Mouse (Mus musculus) embryo, embryonic 10.5 days (tissue): Measurements from ENCODE around the gene Ttc41.
"Not testable (repeated sequence)": the region's sequence is repeated elsewhere in the genome, so short reads cannot be mapped to it uniquely, and the experiment has no call there.

Source experiments
- DNase-seq: peaks from one replicate; pipeline ENCODE4 v3.0.0-alpha.2; 2015; ENCODE audit warnings: low spot score

The Ttc41 gene

GRCm38 (mm10) chr10:86705318-86705921 is at the start of gene Ttc41, which contains the start of gene Hsp90b1:
Ttc41 (plus strand) TSS chr10:86705811.
Hsp90b1 (minus strand) TSS chr10:86705509.
- DNase-seq, result peak; percentile 99

- DNase-seq, result not testable (repeated sequence)
Observed at GRCm38 (mm10) chr10:86670550-86670949, 35.1 kb upstream of the Ttc41 start.

- DNase-seq, result not testable (repeated sequence)
Observed at GRCm38 (mm10) chr10:86684797-86685178, 20.8 kb upstream of the Ttc41 start.

- peak; percentile 83 for DNase-seq
Observed at GRCm38 (mm10) chr10:86685179-86686016, 20.2 kb upstream of the Ttc41 start.

DNA sequence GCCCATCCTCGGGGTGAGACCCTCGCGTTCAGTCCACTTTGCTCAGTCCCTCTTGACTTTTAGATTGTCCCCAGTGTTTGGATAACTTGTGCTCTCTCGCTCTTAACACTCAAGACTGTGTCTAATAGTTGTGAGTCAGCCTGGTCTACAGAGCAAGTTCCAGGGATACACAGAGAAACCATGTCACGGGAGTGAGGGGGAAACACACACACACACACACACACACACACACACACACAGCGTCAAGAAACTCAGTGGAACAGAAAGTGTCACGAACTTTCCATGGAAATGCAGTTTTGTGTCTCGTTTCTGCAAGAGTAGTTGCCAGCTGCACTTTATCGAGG is 19.6 kb upstream of the Ttc41 start:
- peak; percentile 12 for DNase-seq

DNA sequence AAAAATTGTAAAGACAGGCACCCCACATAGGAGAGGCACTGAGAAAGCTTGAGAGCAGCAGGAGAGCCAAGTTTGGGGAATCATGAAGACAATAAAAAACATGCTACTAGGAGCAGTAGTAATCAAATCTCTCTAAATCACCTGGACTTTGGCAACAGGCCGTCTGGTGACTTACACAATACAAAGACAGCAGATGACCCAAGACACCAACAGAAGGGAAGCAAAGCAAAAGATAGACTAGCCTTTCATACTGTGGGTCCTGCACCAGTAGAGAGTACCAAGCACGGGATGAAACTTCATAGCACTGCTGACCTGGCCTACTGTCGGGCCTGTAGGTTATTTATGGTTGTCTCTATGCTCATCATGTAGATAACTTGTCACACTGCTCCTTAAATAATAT is 5.4 kb upstream of the Ttc41 start:
- DNase-seq, result no peak

DNA sequence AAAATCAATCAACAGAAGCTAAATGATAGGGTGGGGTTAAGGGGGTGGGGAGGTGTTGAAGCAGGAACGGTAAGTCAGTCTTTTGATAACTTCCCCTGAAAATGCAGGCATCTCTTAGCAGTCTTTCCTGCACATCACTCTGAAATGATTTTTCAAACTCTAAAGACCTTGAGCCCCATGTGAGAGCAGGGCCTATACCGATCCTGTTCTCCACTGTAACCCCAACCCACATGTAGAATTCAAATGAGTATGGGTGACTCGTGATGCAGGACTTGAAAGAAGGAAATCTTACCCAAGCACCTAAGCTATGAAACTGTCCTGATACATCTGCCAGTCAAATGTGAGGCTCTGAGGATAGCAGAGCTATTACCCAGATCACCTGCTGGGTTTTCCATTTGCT is 4.6 kb upstream of the Ttc41 start:
- no peak for DNase-seq

DNA sequence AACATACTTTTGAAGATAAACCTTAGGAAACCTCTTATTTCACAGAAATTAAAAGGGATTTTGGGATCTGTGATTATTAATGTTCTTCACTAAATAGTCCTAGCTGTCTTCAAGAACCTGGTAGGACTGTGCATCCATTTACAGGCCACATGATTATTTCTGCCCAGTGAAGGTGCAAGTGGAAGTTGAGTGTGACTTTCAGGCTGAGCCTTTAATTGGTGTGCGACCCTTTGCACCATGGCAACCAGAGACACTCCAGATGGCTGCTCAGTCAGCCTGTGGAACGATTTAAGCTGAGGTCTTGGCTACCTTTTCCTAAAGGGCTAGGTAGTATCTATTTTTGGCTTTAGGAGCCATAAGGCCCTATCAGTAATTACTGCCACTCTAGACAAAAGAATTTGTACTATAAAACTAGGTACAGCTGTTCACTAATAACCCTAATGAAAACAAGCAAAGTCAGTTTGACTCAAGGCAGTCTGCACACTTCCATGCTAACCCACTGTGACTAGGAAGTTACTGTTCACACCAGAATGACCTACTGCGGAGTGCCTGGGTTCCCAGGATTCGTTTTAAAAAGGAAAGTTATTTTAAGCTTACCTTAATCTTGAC is 3.2 kb upstream of the Ttc41 start:
- peak; percentile 40 for DNase-seq

- no peak for DNase-seq
Observed at GRCm38 (mm10) chr10:86703375-86703774, 2.2 kb upstream of the Ttc41 start.

- no peak for DNase-seq
Observed at GRCm38 (mm10) chr10:86704141-86704540, 1.5 kb upstream of the Ttc41 start.

DNA sequence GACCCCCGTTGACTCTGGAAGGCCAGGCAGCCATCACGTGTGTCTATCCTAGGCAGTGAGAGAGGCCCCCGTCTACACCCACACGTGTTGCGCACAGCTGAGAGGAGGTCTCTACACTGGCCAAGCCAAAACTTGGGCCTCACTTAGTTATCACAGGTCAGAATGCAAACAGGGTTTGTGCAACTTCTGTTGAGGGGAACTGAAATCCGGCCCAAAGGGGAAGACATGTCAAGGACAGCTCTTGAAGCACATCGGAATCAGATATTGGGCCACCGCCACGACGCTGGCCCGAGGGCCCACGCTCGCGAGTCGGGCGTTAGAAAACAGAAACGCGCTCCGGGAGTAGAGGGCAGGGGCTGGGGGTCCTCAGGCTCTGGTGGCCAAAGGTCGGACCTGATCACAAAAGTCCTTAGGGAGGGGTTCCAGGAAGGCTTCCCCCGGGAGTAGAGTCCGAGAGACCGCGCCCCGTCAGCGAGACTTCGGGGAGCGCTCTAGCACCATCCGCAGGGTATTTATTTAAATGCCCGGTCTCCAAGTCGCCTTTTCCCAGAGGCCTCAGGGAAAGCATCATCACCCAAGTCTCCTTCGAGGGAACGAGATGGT is 921 bp upstream of the Ttc41 start:
- DNase-seq, result peak; percentile 72

- DNase-seq, result peak; percentile 96
Observed at GRCm38 (mm10) chr10:86705922-86706752, 526 bp downstream of the Ttc41 start.

GRCm38 (mm10) chr10:86707134-86707533 is 1.5 kb downstream of the Ttc41 start:
- DNase-seq, result no peak

- DNase-seq, result no peak
Observed at GRCm38 (mm10) chr10:86712156-86712555, 6.5 kb downstream of the Ttc41 start.

- peak; percentile 66 for DNase-seq
Observed at GRCm38 (mm10) chr10:86727548-86727980, 22.0 kb downstream of the Ttc41 start.

DNA sequence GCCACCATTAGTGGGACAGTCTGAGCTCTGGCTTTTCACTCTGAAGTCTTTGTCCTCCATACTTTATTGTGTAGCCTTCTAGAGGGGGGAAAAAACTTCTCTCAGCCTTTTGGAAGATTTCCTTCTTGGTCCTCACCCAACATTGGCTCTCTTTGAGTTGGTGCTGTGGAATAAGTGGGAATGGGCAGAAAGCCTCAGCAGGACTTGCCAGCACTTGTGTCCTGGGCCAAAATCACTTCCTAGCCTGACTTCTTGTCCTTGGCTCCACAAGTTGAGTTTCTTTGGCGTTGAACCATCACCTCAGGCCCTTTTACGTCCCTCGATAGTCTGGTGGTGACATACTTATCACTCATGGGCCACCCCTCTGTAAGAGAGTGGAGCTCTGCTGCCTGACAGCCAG is 22.6 kb downstream of the Ttc41 start:
- no peak for DNase-seq

- peak; percentile 93 for DNase-seq
Observed at GRCm38 (mm10) chr10:86730823-86731499, 25.4 kb downstream of the Ttc41 start.

DNA sequence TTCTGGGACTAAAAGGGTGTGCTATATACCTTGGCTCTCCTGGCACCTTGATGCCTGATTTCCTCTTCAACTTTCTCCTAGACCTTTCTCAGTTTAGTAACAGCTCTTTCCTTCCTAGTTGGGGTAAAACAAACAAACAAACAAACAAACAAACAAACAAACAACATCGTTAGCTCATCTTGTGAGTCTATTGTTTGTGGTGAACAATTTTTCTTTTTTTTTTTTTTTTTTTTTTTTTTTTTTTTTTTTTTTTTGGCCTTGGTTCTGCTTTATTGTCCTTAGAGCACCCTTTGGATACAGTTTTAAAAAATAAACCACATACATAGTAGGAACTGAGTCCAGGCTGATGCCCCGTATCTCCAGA is 25.9 kb downstream of the Ttc41 start:
- no peak for DNase-seq

DNA sequence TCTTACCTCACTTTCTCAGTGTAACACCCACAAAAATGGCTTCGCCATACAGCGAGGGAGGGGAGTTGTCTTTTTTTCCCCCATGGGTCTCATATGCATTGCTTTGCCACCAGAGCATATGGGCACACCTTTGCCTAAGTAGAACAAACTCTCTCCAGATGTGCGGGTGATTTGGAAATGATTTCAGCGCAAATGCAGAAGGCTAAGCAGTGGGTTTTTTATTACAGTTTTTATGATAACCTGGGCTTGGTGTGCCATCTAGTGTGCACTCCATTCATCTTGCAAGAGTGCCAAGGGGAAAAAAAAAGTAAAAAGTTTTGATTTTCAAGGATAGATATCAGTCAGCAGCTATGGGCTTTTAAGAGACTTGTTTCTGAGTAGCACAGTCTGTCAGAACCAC is 29.4 kb downstream of the Ttc41 start:
- DNase-seq, result no peak

GRCm38 (mm10) chr10:86742918-86743317 is 37.3 kb downstream of the Ttc41 start:
- DNase-seq, result no peak

DNA sequence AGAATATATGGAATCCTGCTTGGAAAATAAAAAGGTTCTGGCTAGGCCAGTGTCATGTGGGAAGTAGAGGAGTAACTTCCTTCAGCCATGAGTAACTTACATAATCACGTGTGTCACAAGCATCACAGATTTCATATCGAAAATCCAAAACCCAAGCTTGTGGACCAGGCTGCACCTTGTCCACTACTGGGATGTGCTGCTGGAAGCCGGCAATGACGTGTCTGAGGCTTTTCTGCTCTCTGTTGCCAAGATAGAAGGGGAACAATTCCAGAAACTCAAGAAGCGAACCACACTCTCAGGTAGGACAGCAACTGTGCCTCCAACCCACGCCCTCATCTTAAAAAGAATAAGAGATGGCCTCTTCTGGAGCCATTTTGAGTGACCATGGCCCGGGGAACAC is 38.7 kb downstream of the Ttc41 start:
- DNase-seq, result no peak
